Mouse (Mus musculus): ENCODE measurements around the gene Zfp11.

Zfp11 gene

DNA sequence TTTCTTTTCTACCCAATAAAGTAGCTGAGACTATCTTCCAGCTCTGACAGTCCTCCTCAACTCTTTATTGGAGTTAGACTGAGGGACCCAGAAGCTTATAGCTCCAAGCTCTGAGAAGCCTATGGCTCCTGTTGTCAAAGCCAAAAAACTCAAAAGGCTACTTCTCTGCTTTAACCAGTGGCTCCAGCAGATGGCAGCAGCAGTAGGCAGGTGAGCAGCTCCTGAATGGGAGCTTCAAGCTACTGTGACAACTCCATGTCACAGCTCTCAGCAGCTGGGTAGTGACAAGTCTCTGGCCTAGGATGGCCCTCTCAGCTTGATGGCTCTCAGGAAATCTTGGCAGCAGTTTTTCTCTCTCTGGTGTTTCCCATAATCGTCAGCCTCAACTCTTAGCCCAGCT lies 58.8 kb downstream of the Zfp11 start:
- DNase-seq (ENCODE audit: low spot score), result peak; percentile 43

DNA sequence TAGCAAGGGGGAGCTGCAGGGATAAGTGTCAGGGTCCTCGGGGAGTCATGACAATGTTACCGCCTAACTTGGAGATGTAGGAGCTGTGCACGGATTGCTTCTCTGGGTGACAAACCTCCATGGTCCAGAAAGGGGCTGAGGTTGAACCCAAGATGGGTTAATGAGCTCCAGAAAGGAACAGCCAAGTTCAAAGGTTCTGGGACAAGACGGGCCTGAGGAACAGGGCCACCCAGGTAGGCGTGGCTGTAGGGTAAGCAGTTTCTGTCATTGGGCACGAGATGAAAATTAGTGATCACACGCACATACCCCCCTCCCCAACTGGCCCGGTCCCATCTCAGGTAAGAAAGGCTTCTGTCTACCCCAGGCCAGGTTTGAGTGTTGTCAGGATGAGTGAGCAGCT lies 62.4 kb downstream of the Zfp11 start:
- DNase-seq (ENCODE audit: low spot score), result no peak

All from urinary bladder, postnatal 25 days (tissue).